Mouse (Mus musculus) embryo, embryonic 11.5 days (tissue): Measurements from ENCODE around the gene Bpifa1.
"Not testable (repeated sequence)": the region's sequence is repeated elsewhere in the genome, so short reads cannot be mapped to it uniquely, and the experiment has no call there.

Experiments used
- DNase-seq: peaks from one replicate; pipeline ENCODE4 v3.0.0-alpha.2; 2012; ENCODE audit warnings: low read depth, low spot score

The Bpifa1 gene

GRCm38 (mm10) chr2:154142580-154142979 lies at the start of gene Bpifa1:
Bpifa1 (plus strand) TSS chr2:154142880.
- no peak for DNase-seq

DNA sequence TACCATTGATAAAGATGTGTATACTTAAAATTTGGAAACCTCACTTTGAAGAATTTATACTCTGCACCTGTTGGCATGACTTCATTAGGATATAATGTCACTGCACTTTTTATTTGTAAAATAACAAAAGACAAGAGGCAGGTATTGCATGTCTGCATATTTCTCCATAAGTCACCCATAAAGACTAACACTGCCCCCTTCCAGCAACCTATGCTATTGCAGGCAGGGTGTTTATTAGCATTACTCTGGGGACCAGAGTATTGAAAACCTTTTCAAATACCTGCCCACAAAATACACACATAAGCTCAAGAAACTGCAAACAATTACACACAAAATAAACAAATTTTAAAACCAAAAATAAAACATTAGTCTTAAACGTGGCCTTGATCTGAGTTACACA lies 44.9 kb upstream of the Bpifa1 start:
- DNase-seq, result no peak

DNA sequence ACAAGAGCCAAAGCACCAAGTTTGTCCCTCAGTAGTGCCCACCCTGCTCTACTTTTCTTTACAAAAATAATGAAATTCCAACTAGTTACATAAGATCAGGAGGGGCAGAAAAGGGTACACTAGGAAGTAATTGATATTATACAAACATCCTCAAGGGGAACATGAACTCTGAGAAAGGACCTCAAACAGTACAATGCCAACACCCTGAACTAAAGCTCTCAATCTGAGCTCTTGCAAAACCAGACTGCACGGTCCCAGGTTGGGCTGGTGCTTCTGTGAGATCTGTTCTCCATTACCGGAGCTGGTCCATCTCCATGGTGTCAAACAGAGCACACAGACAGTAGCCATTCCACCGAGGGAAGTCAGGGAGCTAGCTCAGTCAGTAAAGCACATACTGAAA lies 25.3 kb upstream of the Bpifa1 start:
- DNase-seq, result no peak

- no peak for DNase-seq
Observed at GRCm38 (mm10) chr2:154130120-154130519, 12.6 kb upstream of the Bpifa1 start, which contains the start of gene Bpifa3. Bpifa3 (plus strand) TSS chr2:154130336.

- no peak for DNase-seq
Observed at GRCm38 (mm10) chr2:154143735-154144134, 1.1 kb downstream of the Bpifa1 start.

- DNase-seq, result no peak
Observed at GRCm38 (mm10) chr2:154147496-154147895, 4.8 kb downstream of the Bpifa1 start.

DNA sequence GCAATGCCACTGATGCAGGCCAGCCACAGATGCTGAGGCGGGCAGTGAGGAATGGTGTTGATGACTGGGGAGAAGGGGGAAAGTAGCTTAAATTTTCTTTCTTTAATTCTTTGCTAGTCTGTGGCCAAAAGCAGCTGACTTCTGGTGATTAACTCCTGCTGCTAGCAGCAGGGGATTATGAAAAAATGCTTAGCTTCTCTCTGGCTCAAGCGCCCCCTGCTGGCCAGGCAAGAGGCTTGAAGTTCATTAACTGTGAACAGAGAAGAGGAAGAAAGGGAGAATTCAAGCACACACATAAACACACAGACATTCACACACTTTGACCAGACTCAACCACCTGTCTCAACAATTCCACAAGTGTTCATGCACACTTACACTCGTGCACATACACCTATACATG lies 15.8 kb downstream of the Bpifa1 start:
- DNase-seq, result peak; percentile 24

GRCm38 (mm10) chr2:154162307-154162706 lies 19.6 kb downstream of the Bpifa1 start, which contains the start of gene Bpifa5:
Bpifa5 (plus strand) TSS chr2:154162607.
- no peak for DNase-seq

GRCm38 (mm10) chr2:154163306-154163705 lies 20.6 kb downstream of the Bpifa1 start:
- no peak for DNase-seq

- no peak for DNase-seq
Observed at GRCm38 (mm10) chr2:154169172-154169571, 26.5 kb downstream of the Bpifa1 start.

DNA sequence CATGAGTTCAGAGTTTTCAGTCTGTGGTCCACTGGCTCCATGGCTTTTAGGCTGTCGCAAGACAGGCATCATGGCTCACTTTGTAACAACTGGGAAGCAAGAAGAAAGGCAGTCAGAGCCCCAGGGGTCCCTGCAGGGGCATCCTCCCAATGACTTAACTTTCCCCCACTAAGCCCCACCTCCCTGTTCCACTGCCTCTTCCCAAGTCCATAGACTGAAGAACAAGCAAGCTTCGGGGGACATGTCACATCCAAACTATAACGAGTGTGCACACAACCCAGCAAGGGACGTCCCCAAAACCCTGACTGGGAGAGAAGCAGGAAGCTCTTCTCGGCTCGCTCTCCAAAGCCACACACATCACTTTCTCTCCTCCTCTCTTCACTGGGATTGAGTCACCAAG lies 28.9 kb downstream of the Bpifa1 start:
- DNase-seq, result no peak

GRCm38 (mm10) chr2:154173313-154173712 lies 30.6 kb downstream of the Bpifa1 start:
- no peak for DNase-seq

DNA sequence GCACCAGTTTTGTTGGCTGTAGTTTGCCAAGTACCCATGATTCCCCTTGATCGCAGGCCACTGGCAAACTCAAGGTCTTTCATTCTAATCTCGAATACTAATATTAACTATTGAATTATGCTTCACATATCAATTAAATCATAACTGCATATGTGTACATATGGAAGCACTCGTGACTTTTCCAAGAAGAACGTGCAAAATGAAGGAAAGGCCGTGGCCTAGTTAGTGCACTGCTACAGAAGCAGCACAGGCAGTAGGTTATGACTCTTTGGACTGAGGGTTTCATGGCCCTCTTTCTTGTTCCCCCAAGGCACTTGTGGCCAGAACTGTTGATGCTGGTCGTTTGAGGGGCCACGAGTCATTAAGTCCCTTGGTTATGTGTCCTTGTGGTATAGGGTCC lies 39.2 kb downstream of the Bpifa1 start:
- DNase-seq, result not testable (repeated sequence)

GRCm38 (mm10) chr2:154183061-154183460 lies 40.4 kb downstream of the Bpifa1 start:
- DNase-seq, result not testable (repeated sequence)

DNA sequence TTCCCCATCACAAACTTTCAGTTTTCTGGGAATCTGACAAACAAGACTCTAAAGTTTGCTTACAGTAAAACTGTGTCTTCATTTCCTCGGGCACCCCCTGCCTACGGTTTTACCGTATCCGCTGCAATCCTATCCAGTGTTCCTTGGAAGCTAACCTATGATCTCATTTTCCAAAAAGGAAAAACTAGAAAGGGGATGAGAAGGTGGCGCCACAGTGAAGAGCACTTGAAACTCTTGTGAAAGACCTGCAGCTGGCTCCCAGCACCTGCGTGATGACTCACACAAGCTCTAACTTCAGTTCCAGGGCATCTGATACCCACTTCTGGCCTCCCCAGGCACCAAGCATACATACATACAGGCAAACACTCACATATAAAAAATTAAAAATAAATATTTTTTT lies 42.6 kb downstream of the Bpifa1 start:
- DNase-seq, result no peak

- no peak for DNase-seq
Observed at GRCm38 (mm10) chr2:154185748-154186147, 43.1 kb downstream of the Bpifa1 start.

GRCm38 (mm10) chr2:154187468-154187867 lies 44.8 kb downstream of the Bpifa1 start:
- DNase-seq, result no peak

DNA sequence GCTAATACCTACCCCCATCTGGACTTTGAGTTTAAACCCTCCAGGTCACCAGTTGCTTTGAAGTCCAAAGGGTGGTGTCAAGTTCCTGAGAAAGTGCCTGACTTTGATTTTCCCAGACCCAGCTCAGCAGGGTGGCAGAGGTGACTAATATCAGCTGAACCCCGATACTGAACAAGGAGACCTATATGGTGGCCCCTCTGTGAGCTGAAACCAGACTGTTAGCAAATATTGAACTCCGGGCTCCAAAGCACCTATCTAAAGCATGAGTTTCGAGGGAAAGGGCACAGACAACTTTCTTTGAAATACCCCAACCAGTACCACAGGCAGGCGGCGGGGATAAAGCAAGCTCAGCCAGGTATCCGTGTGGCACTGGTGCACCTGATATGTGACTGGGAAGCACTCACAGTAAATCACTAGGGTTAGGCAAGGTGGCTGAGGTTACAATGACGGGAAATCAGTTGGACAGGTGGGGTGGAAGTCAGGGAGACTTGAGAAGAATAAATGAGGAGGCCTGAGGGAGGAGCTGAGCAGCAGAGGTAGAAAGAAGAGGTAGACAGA lies 47.3 kb downstream of the Bpifa1 start:
- DNase-seq, result no peak

GRCm38 (mm10) chr2:154190546-154191258 lies 48.0 kb downstream of the Bpifa1 start, which contains the start of gene Bpifb1:
Bpifb1 (plus strand) TSS chr2:154190818.
- no peak for DNase-seq

DNA sequence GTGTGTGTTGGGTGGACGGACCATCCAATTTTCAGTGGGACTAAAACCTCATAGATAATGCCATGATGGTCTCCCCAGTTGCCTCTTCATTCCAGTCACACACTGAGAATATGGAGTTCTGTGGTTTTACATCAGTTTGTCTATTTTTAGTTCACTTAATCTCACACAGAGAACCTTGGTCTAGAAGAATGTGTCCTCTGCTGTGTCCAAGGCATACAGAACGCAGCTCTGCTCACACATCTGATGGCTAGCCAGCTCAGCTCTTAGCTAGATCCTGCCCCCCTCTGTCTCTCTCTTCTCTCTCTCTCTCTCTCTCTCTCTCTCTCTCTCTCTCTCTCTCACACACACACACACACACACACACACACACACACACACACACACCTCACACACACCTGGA lies 49.5 kb downstream of the Bpifa1 start:
- DNase-seq, result no peak

GRCm38 (mm10) chr2:154193071-154193470 lies 50.4 kb downstream of the Bpifa1 start:
- no peak for DNase-seq

DNA sequence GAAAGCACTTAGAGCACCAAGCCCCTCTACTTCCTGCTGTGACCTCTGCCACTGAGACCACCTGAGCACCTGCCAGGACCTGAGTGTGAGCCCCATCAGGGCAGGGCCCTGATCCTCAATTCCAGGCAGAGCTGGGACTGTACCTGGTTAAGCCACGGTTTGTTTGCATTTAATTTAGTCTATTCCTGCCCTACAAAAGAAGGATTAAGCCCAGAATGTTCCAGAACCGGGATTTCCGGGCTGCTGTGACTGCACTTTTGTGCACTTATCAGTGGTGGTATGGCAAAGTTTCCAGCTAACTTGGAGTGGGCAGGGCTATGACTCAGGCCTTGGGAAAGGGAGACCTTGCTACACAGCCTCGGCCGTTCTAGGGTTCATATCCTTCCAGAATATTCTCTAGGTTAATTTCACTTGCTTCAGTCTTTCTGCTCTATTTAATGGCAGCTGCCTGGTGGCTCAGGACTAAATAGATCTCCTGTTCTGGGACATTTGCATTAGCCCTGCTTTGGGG lies 51.4 kb downstream of the Bpifa1 start:
- no peak for DNase-seq

GRCm38 (mm10) chr2:154197036-154197435 lies 54.4 kb downstream of the Bpifa1 start:
- DNase-seq, result no peak
